Mouse (Mus musculus): Measurements from ENCODE around the gene H2-Q1.
"Not testable (repeated sequence)": the region's sequence is repeated elsewhere in the genome, so short reads cannot be mapped to it uniquely, and the experiment has no call there.

H2-Q1 gene

GRCm38 (mm10) chr17:35320327-35321081 is at the start of gene H2-Q1:
Gene H2-Q1, plus strand, starts transcription at chr17:35320405.
- in situ Hi-C loops (cut with MboI, MseI) = no loop called here

- in situ Hi-C loops (cut with MboI, MseI) = no loop called here
Measured at GRCm38 (mm10) chr17:35272249-35272648, 48.0 kb upstream of the H2-Q1 start.

- in situ Hi-C loops (cut with MboI, MseI) = no loop called here
Measured at GRCm38 (mm10) chr17:35274770-35275169, 45.4 kb upstream of the H2-Q1 start.

DNA sequence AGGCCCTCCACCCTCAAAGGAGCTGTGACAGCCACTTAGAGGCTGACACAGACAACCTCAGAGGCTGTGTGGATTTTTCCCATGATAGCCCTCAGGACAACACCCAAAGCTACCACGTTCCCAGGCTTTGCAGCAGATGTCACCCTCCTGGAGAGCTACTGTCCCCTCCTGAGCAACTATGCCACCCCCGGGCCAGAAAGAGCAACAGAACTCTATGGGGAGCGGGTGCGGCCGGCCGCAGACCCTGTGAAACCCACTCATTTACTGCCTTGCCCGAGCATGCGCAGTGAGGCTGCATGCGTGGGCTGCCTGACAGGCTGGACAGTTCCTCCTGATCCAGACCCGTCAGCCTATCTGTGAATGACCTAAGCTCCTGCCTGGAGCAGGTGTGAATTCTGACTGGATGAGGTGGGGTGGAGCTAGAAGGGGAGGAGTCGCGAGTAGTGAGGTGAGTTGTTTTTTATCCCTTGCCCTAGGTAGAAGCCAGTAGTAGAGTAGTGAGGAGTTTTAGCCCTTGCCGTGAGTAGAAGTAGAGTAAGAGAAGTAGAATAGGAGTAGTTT is 43.8 kb upstream of the H2-Q1 start:
- in situ Hi-C loops (cut with MboI, MseI) = no loop called here

GRCm38 (mm10) chr17:35278049-35278448 is 42.2 kb upstream of the H2-Q1 start:
- in situ Hi-C loops (cut with MboI, MseI) = no loop called here

- in situ Hi-C loops (cut with MboI, MseI) = no loop called here
Measured at GRCm38 (mm10) chr17:35278957-35279688, 41.1 kb upstream of the H2-Q1 start.

DNA sequence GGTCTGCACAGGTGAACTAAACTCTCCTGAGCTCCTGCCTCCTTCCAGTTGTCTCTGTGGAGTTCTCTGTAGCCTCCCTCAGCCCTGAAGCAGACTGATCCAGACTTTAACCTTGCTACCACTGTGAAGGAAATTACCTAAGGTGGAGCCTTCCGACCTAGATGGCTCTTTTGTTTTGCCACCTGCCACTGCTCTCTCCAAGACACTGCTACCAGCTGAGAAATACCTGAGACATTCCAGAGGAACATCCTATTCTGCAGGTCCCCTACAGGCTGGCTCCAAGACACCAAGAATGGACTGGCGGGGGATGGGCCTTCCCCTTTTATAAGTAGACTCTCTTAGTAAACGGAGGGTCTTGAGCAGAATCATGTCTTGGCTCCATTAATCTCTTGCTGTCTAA is 39.9 kb upstream of the H2-Q1 start:
- in situ Hi-C loops (cut with MboI, MseI) = no loop called here

GRCm38 (mm10) chr17:35285431-35285830 is 34.8 kb upstream of the H2-Q1 start:
- in situ Hi-C loops (cut with MboI, MseI) = no loop called here

GRCm38 (mm10) chr17:35295796-35296195 is 24.4 kb upstream of the H2-Q1 start:
- in situ Hi-C loops (cut with MboI, MseI) = not testable (repeated sequence)

DNA sequence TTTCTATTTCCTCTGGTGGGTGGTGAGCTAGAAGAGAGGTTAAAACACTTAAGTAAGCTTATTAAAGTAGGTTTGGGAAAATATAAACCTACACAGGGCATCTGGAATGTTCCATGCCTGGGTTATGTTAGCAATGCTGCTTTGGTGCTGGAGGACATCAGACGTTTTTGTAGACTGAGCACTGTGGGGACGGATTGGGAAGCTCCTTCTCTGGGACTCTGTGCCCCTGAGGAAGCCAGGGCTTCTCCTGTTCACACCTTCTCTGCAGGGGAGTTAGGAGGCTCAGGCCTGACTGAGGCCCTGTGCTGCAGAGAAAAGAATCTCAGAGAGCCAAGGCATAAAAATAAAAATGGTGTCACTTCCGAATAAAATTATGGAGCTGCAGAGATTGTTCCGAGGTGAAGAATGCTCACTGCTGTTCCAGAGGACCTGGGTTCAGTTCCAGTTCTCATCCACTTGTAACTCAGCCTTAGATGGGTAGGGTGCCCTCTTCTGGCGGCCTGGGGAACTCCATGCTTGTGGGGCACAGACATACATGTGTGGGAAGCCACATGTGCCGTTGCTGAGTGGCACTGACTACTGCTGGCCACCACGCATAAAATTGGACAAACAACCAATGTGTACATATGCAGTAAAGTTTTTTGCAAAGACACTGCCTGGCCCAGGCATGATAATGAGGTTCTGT is 19.8 kb upstream of the H2-Q1 start:
- in situ Hi-C loops (cut with MboI, MseI) = loop anchor here (5.0 to 10.0 kb wide), 2 partner anchors 38 to 154 kb away; partner anchors contain the start of gene H2-D1

GRCm38 (mm10) chr17:35301645-35302258 is 18.5 kb upstream of the H2-Q1 start:
- in situ Hi-C loops (cut with MboI, MseI) = loop anchor here (5.0 to 10.0 kb wide), 2 partner anchors 39 to 153 kb away; partner anchors contain the start of gene H2-D1

- in situ Hi-C loops (cut with MboI, MseI) = loop anchor here (5.0 to 10.0 kb wide), 2 partner anchors 41 to 152 kb away; partner anchors contain the start of gene H2-D1
Measured at GRCm38 (mm10) chr17:35303271-35303670, 16.9 kb upstream of the H2-Q1 start.

DNA sequence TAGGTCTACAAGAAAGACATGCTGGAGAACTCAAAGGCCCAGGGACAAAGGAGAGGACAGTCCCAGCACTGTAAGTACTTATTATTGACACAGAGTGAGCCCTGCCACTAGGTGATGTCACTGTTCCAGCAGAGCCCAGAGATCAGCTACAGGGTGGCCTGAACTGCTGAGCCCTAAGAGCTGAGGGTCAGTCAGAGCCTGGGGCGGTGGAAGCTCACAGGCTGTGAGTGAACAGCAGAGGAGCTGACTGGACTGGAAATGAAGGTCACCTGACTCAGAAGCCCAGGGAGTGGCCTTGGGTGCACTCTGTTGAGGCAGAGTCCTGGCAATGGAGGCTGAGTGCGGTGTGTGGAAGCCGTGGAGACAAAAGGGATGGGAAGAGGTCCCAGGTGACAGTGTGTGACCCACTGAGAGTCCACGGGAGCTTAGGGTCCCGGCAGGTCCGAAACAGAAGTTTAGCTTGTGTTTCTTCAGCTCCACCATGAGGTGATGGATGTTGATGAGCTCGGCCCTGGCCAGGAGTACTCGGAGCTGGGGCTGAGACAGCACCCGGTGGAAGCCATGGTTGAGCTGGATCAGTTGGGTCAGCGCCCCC is 16.4 kb upstream of the H2-Q1 start:
- in situ Hi-C loops (cut with MboI, MseI) = loop anchor here (5.0 to 10.0 kb wide), 2 partner anchors 42 to 151 kb away; partner anchors contain the start of gene H2-D1

GRCm38 (mm10) chr17:35304478-35304877 is 15.7 kb upstream of the H2-Q1 start:
- in situ Hi-C loops (cut with MboI, MseI) = loop anchor here (5.0 to 10.0 kb wide), 2 partner anchors 42 to 150 kb away; partner anchors contain the start of gene H2-D1

DNA sequence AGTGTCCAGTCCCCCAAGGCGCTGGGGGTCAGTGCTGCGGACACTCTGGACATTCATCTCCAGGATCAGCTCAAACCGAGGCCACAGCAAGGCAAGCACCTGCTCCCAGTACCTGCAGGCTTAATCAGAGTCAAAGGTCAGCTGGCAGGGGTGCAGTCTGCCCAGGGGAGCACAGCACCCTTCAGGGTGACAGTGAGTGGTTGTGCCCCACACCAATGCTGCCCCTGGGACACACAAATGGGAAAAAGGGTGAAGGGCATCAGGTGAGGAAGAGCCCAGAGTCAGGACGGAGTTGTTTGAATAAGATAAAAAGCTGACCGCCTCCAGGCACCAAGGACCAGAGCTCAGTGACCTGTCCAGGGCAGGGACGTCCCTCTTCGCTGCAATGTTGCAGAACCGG is 15.3 kb upstream of the H2-Q1 start:
- in situ Hi-C loops (cut with MboI, MseI) = loop anchor here (5.0 to 10.0 kb wide), 2 partner anchors 43 to 150 kb away; partner anchors contain the start of gene H2-D1

- in situ Hi-C loops (cut with MboI, MseI) = no loop called here
Measured at GRCm38 (mm10) chr17:35318671-35319070, 1.5 kb upstream of the H2-Q1 start.

GRCm38 (mm10) chr17:35325124-35325523 is 4.9 kb downstream of the H2-Q1 start:
- in situ Hi-C loops (cut with MboI, MseI) = not testable (repeated sequence)

- in situ Hi-C loops (cut with MboI, MseI) = not testable (repeated sequence)
Measured at GRCm38 (mm10) chr17:35326000-35326399, 5.8 kb downstream of the H2-Q1 start.

DNA sequence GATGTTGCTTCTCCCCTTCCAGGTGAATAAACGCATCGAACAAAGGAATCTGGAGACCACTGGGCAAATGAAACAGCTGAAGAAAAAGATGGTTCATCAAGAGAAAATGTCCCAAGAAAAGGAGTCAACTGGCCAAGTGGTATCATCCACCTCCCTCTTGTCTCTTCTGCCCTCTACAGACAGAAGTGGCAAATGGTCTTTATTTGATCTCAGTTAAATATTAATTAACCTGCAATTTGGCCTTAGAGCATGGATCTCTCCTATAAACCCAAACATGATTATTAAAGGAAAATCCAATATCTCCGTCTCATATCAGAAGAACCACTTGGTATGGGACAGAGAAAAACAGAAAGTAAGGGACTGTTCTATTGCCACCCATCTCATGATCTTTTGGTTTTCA is 9.5 kb downstream of the H2-Q1 start:
- in situ Hi-C loops (cut with MboI, MseI) = not testable (repeated sequence)

DNA sequence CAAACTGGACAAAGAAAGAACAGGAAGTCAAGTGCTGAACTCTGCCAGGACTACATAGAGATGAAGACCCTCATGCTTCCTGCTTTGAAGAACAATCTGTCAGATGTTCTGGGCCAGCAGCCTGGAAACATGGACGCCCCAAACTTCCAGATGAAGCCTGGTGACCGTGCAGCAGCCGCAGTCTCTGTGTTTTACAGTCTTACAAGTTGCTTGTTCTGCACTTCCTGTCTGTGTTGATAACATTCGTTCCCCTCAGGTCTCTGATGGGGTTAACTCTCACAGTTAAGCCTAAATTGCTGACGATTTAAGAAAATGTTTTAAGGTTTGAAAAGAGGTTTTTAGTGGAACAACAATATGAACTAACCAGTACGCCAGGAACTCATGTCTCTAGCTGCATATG is 11.3 kb downstream of the H2-Q1 start:
- in situ Hi-C loops (cut with MboI, MseI) = not testable (repeated sequence)

Measured in T-helper 1 cell (primary cell).